Mouse (Mus musculus): Measurements from ENCODE around the gene Arid3a. TPM values are rescaled to one million over a fixed set of nuclear protein-coding genes. Genes with fewer than 3 reads are reported as not detected.
"Not testable (repeated sequence)": the region's sequence is repeated elsewhere in the genome, so short reads cannot be mapped to it uniquely, and the experiment has no call there.

The Arid3a gene
- total and polyA plus RNA-seq, 3 experiments, result 1.3 to 1.7 (median 1.5) TPM

- no peak overlapping the region for H3K4me3 ChIP-seq
- TF ChIP-seq CTCF (IDR thresholded peaks at IDR 0.05), result peak; percentile 91
- no peak for TF ChIP-seq POLR2A (IDR thresholded peaks at IDR 0.05; ENCODE audit: insufficient read depth, low read depth, low read length)
- peak; percentile 66; the same call in 1 of the 2 replicates for TF ChIP-seq EP300 (IDR thresholded peaks at IDR 0.05; ENCODE audit: insufficient read depth, low read depth, low read length)
- no peak overlapping the region; the same call in 1 of the 2 replicates for H3K27ac ChIP-seq
- H3K27me3 ChIP-seq (ENCODE audit: control insufficient read depth, insufficient read depth, low read length), result no peaks in the 10 kb centered on the region
- intact Hi-C loops (cut with DNase I), result loop anchor here (1.0 to 5.0 kb wide), 3 partner anchors 27 to 51 kb away; no protein-coding TSS in a partner anchor
- DNase-seq, result peak; percentile 76 to 84
- 23% methylated on average over 22 of the region's 22 CpGs for WGBS
- no peaks in the 10 kb centered on the region for H3K79me2 ChIP-seq (replicated peaks; ENCODE audit: control insufficient read depth, insufficient read depth, low read length)
- no peaks in the 10 kb centered on the region for H3K4me1 ChIP-seq (ENCODE audit: control insufficient read depth, insufficient read depth, low read length)
- H3K36me3 ChIP-seq (ENCODE audit: control insufficient read depth, insufficient read depth, low read length), result no peaks in the 10 kb centered on the region
- no peak overlapping the region for H3K9ac ChIP-seq (ENCODE audit: low read depth, low read length)
These were observed 43.4 kb upstream of the Arid3a start for GRCm38 (mm10) chr10:79883297-79884084.

DNA sequence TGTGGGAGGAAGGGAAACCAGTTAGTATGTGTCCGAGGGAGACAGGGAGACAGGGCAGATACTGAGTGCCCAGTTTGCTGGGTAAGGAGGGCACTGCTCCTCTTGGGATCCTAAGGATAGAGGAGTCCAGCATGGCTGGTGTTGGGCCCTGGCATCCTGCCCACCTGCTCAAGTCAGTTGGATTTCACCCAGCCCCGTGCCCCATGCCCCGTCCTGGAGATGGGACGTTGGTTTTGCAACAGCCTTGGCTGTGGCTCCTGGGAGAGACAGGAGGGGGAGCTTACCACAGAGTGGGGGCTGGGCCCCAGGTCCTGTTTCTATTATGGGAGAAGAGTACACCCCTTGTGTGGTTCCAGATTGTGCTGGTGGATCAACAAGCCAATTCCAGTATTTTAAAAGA, 42.4 kb upstream of the Arid3a start:
- Histone ChIP-seq H3K79me2 (replicated peaks; ENCODE audit: control insufficient read depth, insufficient read depth, low read length) (no peaks in the 10 kb centered on the region), H3K4me3 (no peak overlapping the region), H3K4me1 (ENCODE audit: control insufficient read depth, insufficient read depth, low read length) (no peaks in the 10 kb centered on the region), H3K9ac (ENCODE audit: low read depth, low read length) (no peak overlapping the region), H3K27ac (no peak overlapping the region; the same call in 1 of the 2 replicates), H3K27me3 (ENCODE audit: control insufficient read depth, insufficient read depth, low read length) (no peaks in the 10 kb centered on the region), H3K36me3 (ENCODE audit: control insufficient read depth, insufficient read depth, low read length) (no peaks in the 10 kb centered on the region)
- 39% methylated on average over 4 of the region's 4 CpGs for WGBS
- peak; percentile 79 to 86 for DNase-seq
- TF ChIP-seq EP300 (IDR thresholded peaks at IDR 0.05; ENCODE audit: insufficient read depth, low read depth, low read length) (no peak), CTCF (IDR thresholded peaks at IDR 0.05) (no peak), POLR2A (IDR thresholded peaks at IDR 0.05; ENCODE audit: insufficient read depth, low read depth, low read length) (no peak)
- intact Hi-C loops (cut with DNase I), result loop anchor here (5.0 kb wide), 1 partner anchor 52 kb away; no protein-coding TSS in a partner anchor

- DNase-seq; H3K4me1 ChIP-seq (ENCODE audit: control insufficient read depth, insufficient read depth, low read length); H3K79me2 ChIP-seq (replicated peaks; ENCODE audit: control insufficient read depth, insufficient read depth, low read length); H3K4me3 ChIP-seq; H3K9ac ChIP-seq (ENCODE audit: low read depth, low read length); H3K36me3 ChIP-seq (ENCODE audit: control insufficient read depth, insufficient read depth, low read length); H3K27me3 ChIP-seq (ENCODE audit: control insufficient read depth, insufficient read depth, low read length); H3K27ac ChIP-seq: not testable (repeated sequence)
- intact Hi-C loops (cut with DNase I), result loop anchor here (5.0 kb wide), 1 partner anchor 53 kb away; no protein-coding TSS in a partner anchor
- WGBS, result 52% methylated on average over 3 of the region's 3 CpGs
These were observed 41.9 kb upstream of the Arid3a start for GRCm38 (mm10) chr10:79884938-79885337.

- H3K27me3 ChIP-seq (ENCODE audit: control insufficient read depth, insufficient read depth, low read length), result no peaks in the 10 kb centered on the region
- no peak within 1 kb of the TSS for H3K27ac ChIP-seq
- H3K36me3 ChIP-seq (ENCODE audit: control insufficient read depth, insufficient read depth, low read length), result no peaks in the 10 kb centered on the region
- intact Hi-C loops (cut with DNase I), result no loop called here
- no peak within 1 kb of the TSS for H3K9ac ChIP-seq (ENCODE audit: low read depth, low read length)
- no peaks in the 10 kb centered on the region for H3K4me1 ChIP-seq (ENCODE audit: control insufficient read depth, insufficient read depth, low read length)
- TF ChIP-seq CTCF (IDR thresholded peaks at IDR 0.05) (no peak), POLR2A (IDR thresholded peaks at IDR 0.05; ENCODE audit: insufficient read depth, low read depth, low read length) (no peak), EP300 (IDR thresholded peaks at IDR 0.05; ENCODE audit: insufficient read depth, low read depth, low read length) (no peak)
- 73% methylated on average over 6 of the region's 6 CpGs for WGBS
- H3K4me3 ChIP-seq, result no peak within 1 kb of the TSS
- no peaks in the 10 kb centered on the region for H3K79me2 ChIP-seq (replicated peaks; ENCODE audit: control insufficient read depth, insufficient read depth, low read length)
- no peak for DNase-seq
These were observed 40.8 kb upstream of the Arid3a start, which contains the start of gene Elane for GRCm38 (mm10) chr10:79886054-79886453. TSS of gene Elane (plus strand) at chr10:79886247.

DNA sequence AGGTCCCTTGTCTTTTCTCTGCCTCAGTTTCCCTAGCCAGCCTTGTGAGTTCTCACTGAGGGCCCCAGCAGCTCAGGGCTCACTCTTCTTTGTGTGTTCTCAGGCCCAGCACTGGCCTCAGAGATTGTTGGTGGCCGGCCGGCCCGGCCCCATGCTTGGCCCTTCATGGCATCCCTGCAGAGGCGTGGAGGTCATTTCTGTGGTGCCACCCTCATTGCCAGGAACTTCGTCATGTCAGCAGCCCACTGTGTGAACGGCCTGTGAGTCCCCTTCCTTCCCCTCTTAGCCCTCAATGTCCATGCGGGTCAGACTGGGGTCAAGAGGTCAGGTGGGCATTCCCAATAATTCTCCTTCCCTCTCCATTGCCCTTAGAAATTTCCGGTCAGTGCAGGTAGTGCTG, 40.2 kb upstream of the Arid3a start:
- H3K79me2 ChIP-seq (replicated peaks; ENCODE audit: control insufficient read depth, insufficient read depth, low read length), result no peaks in the 10 kb centered on the region
- H3K9ac ChIP-seq (ENCODE audit: low read depth, low read length), result no peak overlapping the region
- TF ChIP-seq EP300 (IDR thresholded peaks at IDR 0.05; ENCODE audit: insufficient read depth, low read depth, low read length) (no peak), CTCF (IDR thresholded peaks at IDR 0.05) (no peak), POLR2A (IDR thresholded peaks at IDR 0.05; ENCODE audit: insufficient read depth, low read depth, low read length) (no peak)
- no peaks in the 10 kb centered on the region for H3K36me3 ChIP-seq (ENCODE audit: control insufficient read depth, insufficient read depth, low read length)
- WGBS, result 82% methylated on average over 8 of the region's 8 CpGs
- DNase-seq, result no peak
- H3K4me1 ChIP-seq (ENCODE audit: control insufficient read depth, insufficient read depth, low read length), result no peaks in the 10 kb centered on the region
- H3K27ac ChIP-seq, result no peak overlapping the region
- no peak overlapping the region for H3K4me3 ChIP-seq
- H3K27me3 ChIP-seq (ENCODE audit: control insufficient read depth, insufficient read depth, low read length), result no peaks in the 10 kb centered on the region
- intact Hi-C loops (cut with DNase I), result no loop called here

GRCm38 (mm10) chr10:79889386-79889785, 37.5 kb upstream of the Arid3a start:
- H3K27me3 ChIP-seq (ENCODE audit: control insufficient read depth, insufficient read depth, low read length), result no peaks in the 10 kb centered on the region
- no peaks in the 10 kb centered on the region for H3K79me2 ChIP-seq (replicated peaks; ENCODE audit: control insufficient read depth, insufficient read depth, low read length)
- no peak overlapping the region for H3K4me3 ChIP-seq
- no peak for TF ChIP-seq POLR2A (IDR thresholded peaks at IDR 0.05; ENCODE audit: insufficient read depth, low read depth, low read length)
- no peak for TF ChIP-seq EP300 (IDR thresholded peaks at IDR 0.05; ENCODE audit: insufficient read depth, low read depth, low read length)
- no peak for TF ChIP-seq CTCF (IDR thresholded peaks at IDR 0.05)
- H3K36me3 ChIP-seq (ENCODE audit: control insufficient read depth, insufficient read depth, low read length), result no peaks in the 10 kb centered on the region
- H3K4me1 ChIP-seq (ENCODE audit: control insufficient read depth, insufficient read depth, low read length), result no peaks in the 10 kb centered on the region
- no peak for DNase-seq
- intact Hi-C loops (cut with DNase I), result no loop called here
- H3K27ac ChIP-seq, result no peak overlapping the region
- no peak overlapping the region for H3K9ac ChIP-seq (ENCODE audit: low read depth, low read length)
- 43% methylated on average over 2 of the region's 2 CpGs for WGBS
